ENCODE assay signal across 21 mouse cellular contexts in the genomic region with DNA sequence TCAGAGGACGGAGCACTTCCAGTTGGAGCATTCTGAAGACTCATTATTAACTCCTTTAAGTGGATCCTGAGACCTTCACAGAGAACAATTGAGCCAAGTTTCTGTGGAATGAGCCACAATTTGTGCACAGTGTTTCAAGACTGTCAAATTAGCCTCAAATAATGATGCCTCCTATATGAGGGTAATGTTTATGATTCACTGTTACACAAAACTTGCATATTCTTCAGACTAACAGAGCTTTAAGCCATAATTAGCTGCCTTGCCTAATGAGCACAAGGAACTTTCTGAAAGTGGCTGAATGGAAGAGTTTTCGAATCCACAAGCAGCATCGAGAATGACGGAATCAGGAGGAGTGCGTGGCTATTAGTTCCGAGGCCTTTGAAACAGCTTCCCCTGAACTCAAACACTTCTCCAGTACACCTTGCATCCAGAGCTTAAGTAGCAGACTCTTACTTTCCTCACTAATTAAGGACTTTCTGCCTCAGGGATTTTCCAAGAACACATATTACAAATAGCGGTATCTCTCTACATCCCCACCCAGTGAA.
A peak's percentile ranks its signal among the peaks of the same experiment; 100 is the strongest.
DNase-seq lines count a peak whose midpoint lies in the region; ATAC-seq and TF ChIP-seq lines count a peak whose summit lies in the region.
"Had no signal": no experiment of that assay in that cellular context is flagged by ENCODE, and none has a peak within 500 bp of the region (broad histone marks: within the 10 kb centered on the region; RNA-seq: fewer than 3 reads in every experiment).

No protein-coding gene starts in this region.

- peaks cover 47% of the 10 kb centered on the region for H3K27me3 ChIP-seq in midbrain, embryonic 10.5 days (ENCODE audit: low read depth, poor library complexity, severe bottlenecking)
- H3K27me3 ChIP-seq in midbrain, embryonic 15.5 days (replicated peaks), result no peaks in the 10 kb centered on the region
- H3K27me3 ChIP-seq in forebrain, embryonic 16.5 days (replicated peaks; ENCODE audit: control insufficient read depth, insufficient read depth, low read length), result no peaks in the 10 kb centered on the region
- H3K27me3 ChIP-seq: embryonic facial prominence, embryonic 15.5 days; heart, embryonic 12.5 days; intestine, embryonic 15.5 days had no signal

- no peak overlapping the region for H3K4me2 ChIP-seq in midbrain, embryonic 15.5 days
- no peak overlapping the region for H3K4me2 ChIP-seq in forebrain, embryonic 16.5 days (ENCODE audit: low read length)
- H3K4me2 ChIP-seq: embryonic facial prominence, embryonic 15.5 days; heart, embryonic 12.5 days; hindbrain, embryonic 14.5 days; intestine, embryonic 15.5 days had no signal

- no peak for ATAC-seq in midbrain, embryonic 15.5 days (replicated peaks)
- 0 out of 2 replicates have a peak, but pooled peaks have one; percentile 21 for ATAC-seq in forebrain, embryonic 16.5 days
- ATAC-seq: CD4-positive, CD25-positive, alpha-beta regulatory T cell, adult 4 months; intestine, embryonic 15.5 days had no signal

- H3K27ac ChIP-seq in midbrain, embryonic 10.5 days (replicated peaks), result peak overlapping the region; percentile 67; the same call in 1 of the 2 replicates
- no peak overlapping the region for H3K27ac ChIP-seq in midbrain, embryonic 15.5 days
- H3K27ac ChIP-seq in forebrain, embryonic 16.5 days (ENCODE audit: low read length), result no peak overlapping the region; the same call in 1 of the 2 replicates
- H3K27ac ChIP-seq: embryonic facial prominence, embryonic 15.5 days; gastrocnemius, adult 2 months; hindbrain, embryonic 10.5 days; hindbrain, embryonic 14.5 days; intestine, embryonic 15.5 days had no signal

- TF ChIP-seq CTCF in brain, embryonic 14.5 days (IDR thresholded peaks at IDR 0.05; ENCODE audit: borderline replicate concordance, extremely low read depth, insufficient read depth, insufficient read length), result no peak

- 45% methylated on average over 7 of the region's 7 CpGs for WGBS in midbrain, embryonic 10.5 days
- 37% methylated on average over 7 of the region's 7 CpGs for WGBS in midbrain, embryonic 15.5 days
- 12% methylated on average over 7 of the region's 7 CpGs for WGBS in forebrain, embryonic 16.5 days

- no peaks in the 10 kb centered on the region for H3K9me3 ChIP-seq in midbrain, embryonic 10.5 days (replicated peaks)
- H3K9me3 ChIP-seq in midbrain, embryonic 15.5 days, result no peaks in the 10 kb centered on the region
- no peaks in the 10 kb centered on the region for H3K9me3 ChIP-seq in forebrain, embryonic 16.5 days (ENCODE audit: control insufficient read depth, low read length)
- H3K9me3 ChIP-seq: embryonic facial prominence, embryonic 15.5 days; G1E; heart, embryonic 12.5 days; hindbrain, embryonic 10.5 days; intestine, embryonic 15.5 days had no signal

- peak; percentile 12 for DNase-seq in embryo, embryonic 10.5 days (ENCODE audit: low spot score)
- DNase-seq in embryo, embryonic 11 days, result no peak
- no peak for DNase-seq in midbrain, embryonic 10.5 days (ENCODE audit: low spot score)
- DNase-seq in brain, embryonic 14.5 days (ENCODE audit: low read depth), result peak; percentile 87
- no peak for DNase-seq in cerebellum, adult 18-20 months
- DNase-seq: B cell, adult 2 months; cerebellum, adult 11-12 months; cerebellum, adult 9-11 months; cerebellum, postnatal 36 days; gastrocnemius, adult 2 months; gastrocnemius, postnatal 25 days had no signal

- H3K9ac ChIP-seq in midbrain, embryonic 15.5 days, result no peak overlapping the region
- H3K9ac ChIP-seq in forebrain, embryonic 16.5 days (replicated peaks; ENCODE audit: low read depth, low read length), result no peak overlapping the region
- H3K9ac ChIP-seq: embryonic facial prominence, embryonic 15.5 days; heart, embryonic 12.5 days; hindbrain, embryonic 14.5 days; intestine, embryonic 15.5 days had no signal

- TF ChIP-seq POLR2A in brain, embryonic 14.5 days (IDR thresholded peaks at IDR 0.05; ENCODE audit: borderline replicate concordance, extremely low read depth, insufficient read depth, insufficient read length, poor library complexity, severe bottlenecking), result no peak

- H3K36me3 ChIP-seq in midbrain, embryonic 10.5 days, result no peaks in the 10 kb centered on the region
- H3K36me3 ChIP-seq in midbrain, embryonic 15.5 days (replicated peaks), result no peaks in the 10 kb centered on the region
- no peaks in the 10 kb centered on the region for H3K36me3 ChIP-seq in forebrain, embryonic 16.5 days (ENCODE audit: control insufficient read depth, insufficient read depth)
- H3K36me3 ChIP-seq: embryonic facial prominence, embryonic 15.5 days; G1E; heart, embryonic 12.5 days; hindbrain, embryonic 10.5 days; intestine, embryonic 15.5 days had no signal

- H3K4me1 ChIP-seq in midbrain, embryonic 10.5 days, result peaks cover 36% of the 10 kb centered on the region
- H3K4me1 ChIP-seq in midbrain, embryonic 15.5 days, result peaks cover 19% of the 10 kb centered on the region; the same call in 1 of the 2 replicates
- H3K4me1 ChIP-seq in forebrain, embryonic 16.5 days (replicated peaks; ENCODE audit: control insufficient read depth, insufficient read depth, low read length), result peaks cover 14% of the 10 kb centered on the region
- H3K4me1 ChIP-seq: embryonic facial prominence, embryonic 15.5 days; heart, embryonic 12.5 days; intestine, embryonic 15.5 days had no signal

- no peak overlapping the region for H3K4me3 ChIP-seq in midbrain, embryonic 10.5 days
- no peak overlapping the region for H3K4me3 ChIP-seq in midbrain, embryonic 15.5 days
- no peak overlapping the region for H3K4me3 ChIP-seq in forebrain, embryonic 16.5 days (replicated peaks; ENCODE audit: low read length)
- H3K4me3 ChIP-seq: embryonic facial prominence, embryonic 15.5 days; erythroblast, embryonic 14.5 days; gastrocnemius, adult 2 months; heart, embryonic 12.5 days; hindbrain, embryonic 10.5 days; intestine, embryonic 15.5 days had no signal

Comparison
In these comparisons a context has a peak if more than half of its experiments do, and no peak if none do; other contexts are left out.
1. DNase-seq: peak in embryo, embryonic 10.5 days (single experiment) and brain, embryonic 14.5 days (single experiment); none in embryo, embryonic 11 days (single experiment), midbrain, embryonic 10.5 days (single experiment) and cerebellum, adult 18-20 months (0 of 2).